Mouse (Mus musculus) left cerebral cortex, postnatal 25 days (tissue): Measurements from ENCODE around the gene Psma4. TPM values are rescaled to one million over a fixed set of nuclear protein-coding genes. Genes with fewer than 3 reads are reported as not detected.

Experiments
- DNase-seq, 2 experiments: peaks; one replicate each; pipeline ENCODE4 v3.0.0; 2022; ENCODE audit warnings: low spot score in 2 of 2, mixed read lengths in 1 of 2
- intact Hi-C: fragments of 180-260 bp; cut with DNase I; formaldehyde crosslinking; loops from one replicate; pipeline ENCODE4 v1.15.1; 2025
- total RNA-seq, 2 experiments: library from RNA; stranded (reverse); gene quantifications; 2 replicates each; pipeline ENCODE4 v1.2.3; 2021

Gene Psma4
- total RNA-seq, 2 experiments from 2014 or later = 115 to 122 TPM

GRCm38 (mm10) chr9:54981291-54982191 lies 31.0 kb downstream of the Psma4 start:
- no peak for DNase-seq
- intact Hi-C loops = no loop called here

GRCm38 (mm10) chr9:54982401-54982800 lies 31.8 kb downstream of the Psma4 start:
- no peak for DNase-seq
- intact Hi-C loops = no loop called here

GRCm38 (mm10) chr9:54990362-54990761 lies 39.8 kb downstream of the Psma4 start:
- intact Hi-C loops = no loop called here
- DNase-seq = no peak

DNA sequence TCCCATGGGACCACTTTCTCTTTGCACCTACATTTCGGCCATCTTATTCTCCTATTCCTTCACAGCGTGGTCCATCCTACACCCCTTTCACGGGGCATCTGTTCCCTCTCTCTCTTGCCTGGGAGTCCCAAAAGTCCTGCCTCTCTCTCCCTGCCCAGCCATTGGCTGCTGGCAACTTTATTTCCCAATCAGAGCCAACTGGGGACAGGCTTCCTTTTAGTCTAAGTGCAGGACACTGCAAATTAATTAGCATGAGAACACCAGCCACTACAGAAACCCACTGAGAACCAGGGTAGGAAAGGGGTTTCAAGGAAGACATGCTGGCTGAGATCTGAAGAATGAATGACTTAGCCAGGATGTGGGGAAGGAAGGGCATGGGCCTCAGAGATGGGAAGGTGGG lies 43.8 kb downstream of the Psma4 start:
- intact Hi-C loops = no loop called here
- DNase-seq = no peak

DNA sequence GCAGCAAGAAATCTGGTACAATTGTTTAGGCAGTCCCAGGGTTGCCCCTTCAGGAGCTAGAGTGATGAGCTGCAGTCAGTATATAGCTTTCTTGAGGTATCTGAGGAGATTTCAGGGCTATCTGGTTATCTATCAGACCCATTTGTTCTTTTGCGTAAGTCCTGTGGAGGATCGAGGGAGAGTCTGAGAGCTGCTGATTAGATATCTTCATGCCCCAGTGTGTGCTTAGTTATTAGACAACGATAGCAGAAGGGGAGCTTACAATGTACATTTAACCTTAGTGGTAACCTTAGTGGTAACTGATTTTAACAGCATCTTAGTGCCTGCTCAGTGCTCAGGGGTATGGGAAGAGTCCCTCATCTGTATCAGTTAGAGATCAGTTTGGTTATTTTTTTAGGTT lies 45.1 kb downstream of the Psma4 start:
- DNase-seq = no peak

DNA sequence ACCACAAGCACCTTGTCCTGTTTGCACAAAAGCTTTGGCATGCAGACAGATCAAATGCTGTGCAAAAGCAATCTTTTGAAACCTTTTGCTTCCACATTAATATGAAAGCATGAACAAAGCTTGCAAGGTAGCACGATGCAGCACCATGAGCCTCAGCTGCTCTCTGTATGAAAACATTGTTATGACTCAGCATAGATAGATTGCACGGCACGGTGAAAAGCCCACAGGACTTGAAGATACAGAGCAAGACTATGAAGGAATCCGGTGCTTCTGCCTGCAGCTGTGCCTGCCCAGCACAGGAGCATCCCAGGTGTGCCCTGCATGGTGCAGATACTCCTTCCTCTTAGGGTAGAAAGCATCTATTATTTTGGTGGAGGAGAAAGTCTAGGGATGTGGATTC lies 53.0 kb downstream of the Psma4 start:
- no peak for DNase-seq
- intact Hi-C loops = no loop called here

More for the DNA sequence above, 45.1 kb downstream of the Psma4 start:
- intact Hi-C loops = no loop called here

Other genes starting within 250 kb of the Psma4 start
- 10 to 100 TPM; 53.9 to 59.2 TPM for gene Wdr61, start 216.3 kb upstream of the Psma4 start, total RNA-seq
- 1 to 10 TPM; 1.7 to 3.4 TPM for gene Crabp1, start 186.0 kb upstream of the Psma4 start, total RNA-seq
- gene Ireb2, start 87.0 kb upstream of the Psma4 start, total RNA-seq = 10 to 100 TPM; 53.4 to 54.9 TPM
- 1 to 10 TPM; 1.5 to 1.7 TPM for gene Hykk, start 33.5 kb upstream of the Psma4 start, total RNA-seq
- gene AY074887, start 208 bp downstream of the Psma4 start, total RNA-seq = not detected
- 1 to 10 TPM; 2.8 to 3.3 TPM for gene Chrna5, start 30.1 kb downstream of the Psma4 start, total RNA-seq
- gene Chrna3, start 75.8 kb downstream of the Psma4 start, total RNA-seq = under 1 TPM; 0.66 to 0.76 TPM
- under 1 TPM in 1 of 2 experiments, not detected in 1; 0.11 TPM for gene Chrnb4, start 98.0 kb downstream of the Psma4 start, total RNA-seq
- gene Ube2q2, start 198.1 kb downstream of the Psma4 start, total RNA-seq = 10 to 100 TPM; 64.0 to 65.5 TPM